Mouse (Mus musculus) forebrain, embryonic 10.5 days (tissue): ENCODE data around the gene Ada. TPM values are rescaled to one million over a fixed set of nuclear protein-coding genes. Genes with fewer than 3 reads are reported as not detected.
A peak's percentile ranks its signal among the peaks of the same experiment; 100 is the strongest.

Experiments used
- DNase-seq: peaks from one replicate; pipeline ENCODE4 v3.0.0-alpha.2; 2017; ENCODE audit warnings: low spot score; ENCODE audit errors: extremely low spot score
- H3K27ac ChIP-seq: fragments of 300-500 bp; sonication (generic); 2 replicates; pipeline ENCODE4 v1.5.1; 2016; ENCODE audit warnings: mild to moderate bottlenecking
- H3K27me3 ChIP-seq: fragments of 300-500 bp; sonication (generic); 2 replicates; pipeline ENCODE4 v1.6.1; 2016; ENCODE audit warnings: mild to moderate bottlenecking; ENCODE audit not compliant: poor library complexity, severe bottlenecking
- H3K36me3 ChIP-seq: fragments of 300-500 bp; sonication (generic); replicated peaks from 2 replicates; pipeline ENCODE4 v1.6.1; 2016; ENCODE audit warnings: mild to moderate bottlenecking, moderate library complexity
- H3K4me1 ChIP-seq: fragments of 300-500 bp; sonication (generic); 2 replicates; pipeline ENCODE4 v1.6.1; 2016
- H3K4me3 ChIP-seq: fragments of 300-500 bp; sonication (generic); 2 replicates; pipeline ENCODE4 v1.5.1; 2016; ENCODE audit warnings: mild to moderate bottlenecking, moderate library complexity
- H3K9me3 ChIP-seq: fragments of 300-500 bp; sonication (generic); 2 replicates; pipeline ENCODE4 v1.6.1; 2016; ENCODE audit warnings: mild to moderate bottlenecking, moderate library complexity
- WGBS: fragments of 180-500 bp; shearing (Covaris S2); methylation state at CpG from one replicate; pipeline ENCODE4 v1.1.7; 2016; 5-methylcytosine and 5-hydroxymethylcytosine counted together
- polyA plus RNA-seq: library from polyadenylated mRNA; unstranded; fragments of >200 nt; fragmentation: Nextera tagmentation; extraction: Ambion mirVana; gene quantifications from 2 replicates; pipeline ENCODE4 v1.2.1, GENCODE M21; 2016

Ada gene
- polyA plus RNA-seq, 1 experiment from 2014 or later: 13.6 TPM

- H3K4me3 ChIP-seq: no peak overlapping the region
- H3K4me1 ChIP-seq: peaks cover 6% of the 10 kb centered on the region
- H3K9me3 ChIP-seq: no peaks in the 10 kb centered on the region
- H3K27ac ChIP-seq: no peak overlapping the region
- WGBS: 90% methylated on average over 7 of the region's 7 CpGs
- no peak for DNase-seq
- no peaks in the 10 kb centered on the region for H3K27me3 ChIP-seq
- H3K36me3 ChIP-seq: peaks cover 65% of the 10 kb centered on the region
Measured at GRCm38 (mm10) chr2:163722550-163722949, 27.5 kb downstream of the Ada start.

- Histone ChIP-seq H3K36me3 (peaks cover 36% of the 10 kb centered on the region), H3K4me3 (no peak overlapping the region), H3K27ac (no peak overlapping the region), H3K9me3 (no peaks in the 10 kb centered on the region), H3K27me3 (no peaks in the 10 kb centered on the region), H3K4me1 (peaks cover 25% of the 10 kb centered on the region)
- no peak for DNase-seq
- 50% methylated on average over 4 of the region's 4 CpGs for whole genome bisulfite sequencing
Measured at GRCm38 (mm10) chr2:163719616-163720015, 30.4 kb downstream of the Ada start.

GRCm38 (mm10) chr2:163718951-163719603, 31.0 kb downstream of the Ada start:
- no peak overlapping the region for H3K4me3 ChIP-seq
- no peaks in the 10 kb centered on the region for H3K27me3 ChIP-seq
- WGBS: 57% methylated on average over 9 of the region's 9 CpGs
- peaks cover 25% of the 10 kb centered on the region for H3K4me1 ChIP-seq
- H3K36me3 ChIP-seq: peaks cover 34% of the 10 kb centered on the region
- DNase-seq: peak; percentile 80
- 0 out of 2 replicates have a peak overlapping the region, but pooled peaks have one; percentile 5 for H3K27ac ChIP-seq
- H3K9me3 ChIP-seq: no peaks in the 10 kb centered on the region

- H3K27ac ChIP-seq: 0 out of 2 replicates have a peak overlapping the region, but pooled peaks have one; percentile 5
- H3K27me3 ChIP-seq: no peaks in the 10 kb centered on the region
- H3K36me3 ChIP-seq: peaks cover 30% of the 10 kb centered on the region
- no peak overlapping the region for H3K4me3 ChIP-seq
- H3K4me1 ChIP-seq: peaks cover 25% of the 10 kb centered on the region
- no peaks in the 10 kb centered on the region for H3K9me3 ChIP-seq
- 75% methylated on average over 2 of the region's 2 CpGs for WGBS
- DNase-seq: no peak
Measured at GRCm38 (mm10) chr2:163718526-163718925, 31.5 kb downstream of the Ada start.

GRCm38 (mm10) chr2:163716853-163717252, 33.2 kb downstream of the Ada start:
- WGBS: 18% methylated on average over 6 of the region's 6 CpGs
- H3K9me3 ChIP-seq: no peaks in the 10 kb centered on the region
- peaks cover 25% of the 10 kb centered on the region for H3K4me1 ChIP-seq
- H3K27ac ChIP-seq: peak overlapping the region; percentile 70
- no peaks in the 10 kb centered on the region for H3K27me3 ChIP-seq
- H3K36me3 ChIP-seq: peaks cover 27% of the 10 kb centered on the region
- H3K4me3 ChIP-seq: no peak overlapping the region
- peak; percentile 29 for DNase-seq

- Histone ChIP-seq H3K27me3 (no peaks in the 10 kb centered on the region), H3K4me3 (no peak overlapping the region), H3K27ac (peak overlapping the region; percentile 70), H3K9me3 (no peaks in the 10 kb centered on the region), H3K4me1 (peaks cover 25% of the 10 kb centered on the region), H3K36me3 (peaks cover 23% of the 10 kb centered on the region)
- WGBS: 65% methylated on average over 8 of the region's 8 CpGs
- no peak for DNase-seq
Measured at GRCm38 (mm10) chr2:163716448-163716847, 33.6 kb downstream of the Ada start.

GRCm38 (mm10) chr2:163713340-163713739, 36.7 kb downstream of the Ada start:
- peaks cover 18% of the 10 kb centered on the region for H3K4me1 ChIP-seq
- no peak overlapping the region for H3K27ac ChIP-seq
- no peak overlapping the region for H3K4me3 ChIP-seq
- no peak for DNase-seq
- H3K36me3 ChIP-seq: peaks cover 28% of the 10 kb centered on the region
- WGBS: 81% methylated on average over 3 of the region's 3 CpGs
- H3K27me3 ChIP-seq: no peaks in the 10 kb centered on the region
- H3K9me3 ChIP-seq: no peaks in the 10 kb centered on the region

- Histone ChIP-seq H3K27ac (no peak overlapping the region), H3K9me3 (no peaks in the 10 kb centered on the region), H3K36me3 (peaks cover 28% of the 10 kb centered on the region), H3K4me1 (peaks cover 18% of the 10 kb centered on the region), H3K27me3 (no peaks in the 10 kb centered on the region), H3K4me3 (no peak overlapping the region)
- no peak for DNase-seq
- WGBS: 86% methylated on average over 6 of the region's 6 CpGs
Measured at GRCm38 (mm10) chr2:163712874-163713273, 37.2 kb downstream of the Ada start.

- no peak overlapping the region for H3K4me3 ChIP-seq
- DNase-seq: no peak
- 77% methylated on average over 7 of the region's 7 CpGs for WGBS
- H3K4me1 ChIP-seq: peaks cover 18% of the 10 kb centered on the region
- no peaks in the 10 kb centered on the region for H3K9me3 ChIP-seq
- no peak overlapping the region for H3K27ac ChIP-seq
- peaks cover 28% of the 10 kb centered on the region for H3K36me3 ChIP-seq
- no peaks in the 10 kb centered on the region for H3K27me3 ChIP-seq
Measured at GRCm38 (mm10) chr2:163712473-163712872, 37.6 kb downstream of the Ada start.

GRCm38 (mm10) chr2:163711368-163711868, 38.6 kb downstream of the Ada start:
- no peak for DNase-seq
- Histone ChIP-seq H3K27me3 (no peaks in the 10 kb centered on the region), H3K36me3 (peaks cover 28% of the 10 kb centered on the region), H3K4me3 (no peak overlapping the region), H3K27ac (no peak overlapping the region), H3K4me1 (peaks cover 8% of the 10 kb centered on the region), H3K9me3 (no peaks in the 10 kb centered on the region)
- WGBS: 94% methylated on average over 8 of the region's 8 CpGs

- no peak overlapping the region for H3K27ac ChIP-seq
- WGBS: 86% methylated on average over 5 of the region's 5 CpGs
- H3K9me3 ChIP-seq: no peaks in the 10 kb centered on the region
- H3K4me1 ChIP-seq: peaks cover 1% of the 10 kb centered on the region
- H3K4me3 ChIP-seq: no peak overlapping the region
- peaks cover 32% of the 10 kb centered on the region for H3K36me3 ChIP-seq
- DNase-seq: no peak
- no peaks in the 10 kb centered on the region for H3K27me3 ChIP-seq
Measured at GRCm38 (mm10) chr2:163710606-163711159, 39.4 kb downstream of the Ada start.

GRCm38 (mm10) chr2:163710000-163710399, 40.0 kb downstream of the Ada start:
- no peak overlapping the region for H3K4me3 ChIP-seq
- peaks cover 39% of the 10 kb centered on the region for H3K36me3 ChIP-seq
- H3K27me3 ChIP-seq: no peaks in the 10 kb centered on the region
- H3K27ac ChIP-seq: no peak overlapping the region
- H3K9me3 ChIP-seq: no peaks in the 10 kb centered on the region
- H3K4me1 ChIP-seq: no peaks in the 10 kb centered on the region
- DNase-seq: no peak
- 92% methylated on average over 9 of the region's 9 CpGs for WGBS

GRCm38 (mm10) chr2:163708763-163709250, 41.2 kb downstream of the Ada start:
- DNase-seq: no peak
- no peaks in the 10 kb centered on the region for H3K27me3 ChIP-seq
- 90% methylated on average over 6 of the region's 6 CpGs for WGBS

More at GRCm38 (mm10) chr2:163708763-163709250, 41.2 kb downstream of the Ada start:
- no peaks in the 10 kb centered on the region for H3K9me3 ChIP-seq
- no peaks in the 10 kb centered on the region for H3K4me1 ChIP-seq
- no peak overlapping the region for H3K4me3 ChIP-seq
- H3K27ac ChIP-seq: no peak overlapping the region
- H3K36me3 ChIP-seq: peaks cover 48% of the 10 kb centered on the region
